Mouse (Mus musculus): Measurements from ENCODE around the gene Tanc2.

The Tanc2 gene

DNA sequence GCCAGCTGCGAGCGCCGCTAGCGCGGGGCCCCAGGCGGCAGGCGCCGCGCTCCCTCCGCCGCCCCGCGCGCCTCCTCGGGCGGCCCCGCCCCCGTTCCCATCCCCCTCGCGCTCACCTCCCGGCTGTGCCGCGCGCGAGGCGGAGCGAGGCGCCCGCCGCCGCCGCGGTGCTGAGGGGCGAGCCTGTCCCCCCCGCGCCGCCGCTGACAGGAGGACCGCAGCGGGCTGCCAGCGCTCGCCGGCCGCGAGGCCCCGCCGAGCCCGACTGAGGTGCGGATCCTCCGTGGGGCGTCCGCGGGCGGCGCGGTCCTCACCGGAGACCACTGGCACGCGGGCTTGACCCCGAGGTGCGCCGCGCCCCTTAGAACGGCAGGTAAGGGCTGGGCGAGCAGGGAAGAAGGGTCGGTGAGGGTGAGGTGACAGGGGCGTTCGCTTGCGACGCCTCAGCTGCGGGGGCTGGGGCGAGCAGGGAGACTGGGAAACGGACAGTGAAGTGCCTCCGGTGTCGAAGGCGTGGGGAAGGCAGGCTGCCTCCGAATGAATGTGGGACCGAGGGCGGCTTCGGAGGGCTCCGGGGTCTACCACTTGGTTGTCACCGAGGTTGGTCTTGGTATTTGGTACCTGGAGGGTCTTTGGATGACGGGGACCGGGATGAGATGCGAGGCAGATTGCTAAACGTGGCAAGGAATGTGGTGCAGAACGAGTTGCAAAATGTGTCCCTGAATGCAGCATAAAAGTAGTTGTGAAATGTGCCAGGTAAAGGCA is at the start of gene Tanc2:
Gene Tanc2 (plus strand): TSS at position 110 of the 765 bp plus-strand sequence.
- DNase-seq, result peak; percentile 50 to 76

DNA sequence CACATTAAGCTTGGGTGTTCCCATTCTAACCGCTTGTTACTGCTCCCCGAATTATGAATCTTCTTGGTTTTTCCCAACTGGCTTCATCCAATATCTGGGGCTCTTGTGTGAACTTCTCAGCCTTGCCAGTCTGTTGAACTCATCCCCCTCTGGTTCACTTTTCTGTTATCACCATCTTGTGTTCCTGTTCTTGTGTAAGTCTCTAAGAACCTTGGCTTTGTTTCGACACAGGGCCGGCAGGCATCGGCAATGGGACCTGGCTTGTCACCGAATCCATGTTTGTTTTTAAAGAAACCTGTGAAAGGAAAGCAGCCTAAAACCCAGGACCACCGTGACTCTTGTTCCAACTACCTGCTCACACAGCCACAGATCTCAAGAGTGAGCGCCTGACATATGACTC is 49.0 kb upstream of the Tanc2 start:
- DNase-seq, result no peak

DNA sequence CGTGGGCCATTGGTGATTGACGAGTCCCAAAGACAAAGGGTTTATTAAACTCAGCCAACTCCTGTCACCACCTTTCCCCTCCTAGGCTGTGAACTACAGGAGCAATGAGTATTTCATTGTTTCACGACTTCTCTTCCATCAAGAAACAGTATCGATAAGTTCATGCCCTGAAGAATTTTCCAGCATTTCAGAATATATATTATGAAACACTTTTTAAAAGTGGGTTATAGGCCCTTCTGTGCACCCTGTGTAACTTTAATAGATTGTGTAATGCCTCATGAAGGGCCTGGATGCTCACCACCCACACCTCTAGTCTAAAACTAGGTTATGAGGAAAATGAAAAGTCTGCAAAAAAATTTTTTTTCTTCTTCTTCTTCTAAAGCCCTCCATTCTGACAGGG is 48.4 kb upstream of the Tanc2 start:
- no peak for DNase-seq

GRCm38 (mm10) chr11:105542129-105542528 is 47.7 kb upstream of the Tanc2 start:
- no peak for DNase-seq

GRCm38 (mm10) chr11:105545801-105546200 is 44.0 kb upstream of the Tanc2 start:
- no peak for DNase-seq

DNA sequence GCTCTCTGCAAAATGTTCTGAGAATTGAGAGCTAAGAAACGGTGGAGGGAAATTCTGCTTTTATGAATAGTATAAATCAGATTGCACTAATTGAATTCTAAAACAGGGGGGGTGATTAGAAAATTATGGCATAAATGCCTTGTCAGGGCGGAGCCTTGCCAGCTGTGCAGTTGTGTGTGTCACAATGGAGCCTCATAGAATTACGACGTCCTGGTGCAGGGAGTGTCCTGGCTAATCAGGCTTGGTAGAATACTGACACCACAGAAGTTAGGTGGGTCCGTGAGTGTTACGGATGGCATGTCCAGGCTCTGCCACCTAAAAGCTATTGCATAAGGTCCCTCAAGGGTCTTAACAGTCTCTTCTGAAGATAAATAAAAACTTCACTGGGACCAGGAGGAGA is 43.4 kb upstream of the Tanc2 start:
- DNase-seq, result no peak

DNA sequence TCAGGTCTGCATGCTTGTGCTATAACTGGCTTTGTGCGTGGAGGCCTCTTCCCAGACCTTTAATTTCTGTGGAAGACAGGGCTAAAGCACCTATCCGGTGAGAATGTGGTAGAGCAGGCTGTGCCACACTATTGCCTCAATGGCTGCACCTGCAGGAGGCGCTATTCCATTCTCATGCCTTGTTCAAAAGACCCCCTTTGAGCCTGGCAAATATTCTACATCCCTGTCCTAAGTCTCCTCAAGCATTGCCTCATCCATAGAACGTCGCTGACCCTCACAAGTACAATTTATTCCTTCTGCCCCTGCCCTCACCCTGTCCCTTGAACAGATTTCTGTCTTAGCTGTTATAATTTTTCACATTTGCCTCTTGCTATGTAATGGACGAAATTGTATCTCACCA is 41.4 kb upstream of the Tanc2 start:
- no peak for DNase-seq

- peak in 1 of 2 experiments; percentile 10 for DNase-seq
These were observed 40.3 kb upstream of the Tanc2 start for GRCm38 (mm10) chr11:105549164-105550121.

DNA sequence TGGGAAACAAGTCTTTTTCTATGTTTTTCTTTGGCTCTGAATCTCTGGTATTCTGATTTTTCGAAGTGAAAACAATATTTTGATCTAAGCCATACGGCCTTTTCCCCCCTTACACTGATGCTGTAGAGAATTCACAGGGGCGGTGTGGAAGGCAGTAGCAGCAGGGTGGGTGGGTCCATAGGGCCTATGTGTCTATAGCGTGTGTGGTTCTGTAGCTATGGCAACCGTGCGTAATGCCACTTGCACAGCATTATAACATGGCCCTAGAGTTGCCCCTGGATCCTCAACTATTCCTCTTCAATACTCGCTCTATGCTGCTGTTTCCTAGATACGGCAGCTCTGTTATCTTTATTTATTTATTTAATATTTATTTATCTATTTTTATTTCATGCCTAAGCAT is 32.5 kb upstream of the Tanc2 start:
- no peak for DNase-seq

- no peak for DNase-seq
These were observed 31.7 kb upstream of the Tanc2 start for GRCm38 (mm10) chr11:105558091-105558490.

- no peak for DNase-seq
These were observed 30.8 kb upstream of the Tanc2 start for GRCm38 (mm10) chr11:105558803-105559505.

DNA sequence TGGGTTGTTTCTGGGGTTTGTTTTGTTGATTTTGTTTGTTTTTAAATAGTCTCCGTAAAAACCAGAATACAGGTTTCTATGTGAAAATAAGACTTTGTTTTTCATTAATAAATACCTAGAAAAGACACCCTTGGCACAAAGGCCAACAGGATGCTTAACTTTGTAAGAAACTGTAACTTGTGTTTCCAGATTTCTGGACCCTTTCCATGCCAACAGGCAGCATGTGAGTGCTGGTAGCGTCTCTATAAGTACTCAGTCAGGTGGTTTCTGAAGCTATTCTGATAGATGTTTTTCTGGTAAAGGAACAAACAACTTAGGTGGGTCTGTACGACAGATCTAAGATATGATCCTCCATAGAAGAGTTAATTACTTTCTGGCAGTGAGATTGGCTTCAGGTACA is 26.2 kb upstream of the Tanc2 start:
- no peak for DNase-seq

DNA sequence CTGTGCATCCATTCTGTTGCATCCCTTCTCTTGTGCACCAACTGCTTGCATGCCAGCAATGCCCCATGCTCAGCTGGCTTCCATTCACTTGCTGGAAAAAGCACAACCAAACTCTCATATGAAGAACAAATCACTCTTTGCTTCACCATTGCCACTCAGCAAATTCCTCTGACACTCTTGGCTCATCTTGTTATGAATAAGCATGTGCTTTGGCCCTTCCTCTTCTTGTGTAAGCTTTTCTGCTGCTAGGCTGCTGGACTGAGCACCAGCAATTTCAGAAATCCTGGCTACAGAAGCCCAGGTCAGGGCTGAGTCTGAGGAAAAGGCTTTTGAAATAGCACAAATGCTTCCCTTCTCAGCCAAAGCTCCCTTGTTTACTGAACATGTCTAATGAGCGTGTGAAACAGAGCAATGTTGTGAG is 22.6 kb upstream of the Tanc2 start:
- DNase-seq, result peak; percentile 30 to 52

GRCm38 (mm10) chr11:105571996-105572395 is 17.8 kb upstream of the Tanc2 start:
- DNase-seq, result no peak

- peak; percentile 50 to 73 for DNase-seq
These were observed 15.5 kb upstream of the Tanc2 start for GRCm38 (mm10) chr11:105574241-105574640.

GRCm38 (mm10) chr11:105577211-105577610 is 12.6 kb upstream of the Tanc2 start:
- no peak for DNase-seq

DNA sequence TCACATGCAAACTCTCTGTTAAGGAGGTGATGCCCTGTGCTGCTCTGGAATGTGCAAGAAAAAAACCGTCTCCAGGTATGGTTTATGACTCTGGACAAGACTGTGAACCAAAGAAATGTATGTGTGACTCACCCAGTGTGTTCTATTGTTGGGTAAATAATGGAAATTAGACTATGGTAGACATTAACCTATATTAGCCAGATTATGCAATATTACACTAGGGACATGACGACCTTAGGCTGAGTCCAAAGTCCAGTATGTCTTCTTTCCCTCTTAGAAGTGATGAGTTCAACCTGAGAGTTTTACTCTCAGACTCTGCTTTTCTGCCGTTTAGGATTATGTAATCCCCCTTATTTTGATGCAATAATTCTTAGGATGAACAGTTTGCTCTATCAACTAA is 7.8 kb upstream of the Tanc2 start:
- no peak for DNase-seq

- peak; percentile 81 to 92 for DNase-seq
These were observed 432 bp upstream of the Tanc2 start for GRCm38 (mm10) chr11:105589231-105589876.

DNA sequence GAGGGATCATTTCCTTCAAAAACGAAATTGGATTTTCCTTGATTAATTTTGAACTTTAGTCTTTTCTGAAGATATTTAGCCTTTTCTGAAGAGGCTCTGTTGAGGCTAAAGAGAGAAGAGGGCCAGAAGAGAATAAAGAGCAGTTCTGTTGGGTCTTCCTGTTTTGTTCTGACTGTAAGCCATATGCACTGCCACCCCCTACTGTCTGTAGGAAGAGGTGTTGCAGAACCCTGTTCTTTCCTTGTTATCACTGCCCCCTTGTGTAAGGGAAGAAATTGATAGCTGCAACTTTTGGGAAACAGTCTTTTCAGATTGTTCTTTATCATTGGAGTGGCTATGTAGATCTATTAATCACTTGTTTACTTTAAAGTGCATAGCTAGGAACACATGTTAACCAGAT is 2.1 kb downstream of the Tanc2 start:
- DNase-seq, result peak; percentile 25 to 67

DNA sequence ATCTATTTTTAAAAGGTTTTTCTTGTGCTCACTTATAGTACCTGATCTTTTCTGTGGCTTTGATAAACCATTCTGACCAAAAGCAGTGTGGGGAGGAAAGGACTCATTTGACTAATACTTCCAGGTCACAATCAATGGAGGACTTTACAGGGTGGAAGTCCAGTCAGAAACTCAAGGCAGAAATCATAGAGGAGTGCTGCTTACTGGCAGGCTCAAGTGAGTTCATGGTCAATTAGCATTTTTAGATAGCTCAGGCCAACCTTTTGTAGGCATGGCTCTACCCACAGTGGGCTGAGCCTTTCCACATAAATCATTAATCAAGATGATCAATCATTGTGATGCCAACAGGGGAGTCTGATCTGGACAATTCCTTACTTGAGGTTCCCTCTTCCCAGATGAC is 12.4 kb downstream of the Tanc2 start:
- no peak for DNase-seq

DNA sequence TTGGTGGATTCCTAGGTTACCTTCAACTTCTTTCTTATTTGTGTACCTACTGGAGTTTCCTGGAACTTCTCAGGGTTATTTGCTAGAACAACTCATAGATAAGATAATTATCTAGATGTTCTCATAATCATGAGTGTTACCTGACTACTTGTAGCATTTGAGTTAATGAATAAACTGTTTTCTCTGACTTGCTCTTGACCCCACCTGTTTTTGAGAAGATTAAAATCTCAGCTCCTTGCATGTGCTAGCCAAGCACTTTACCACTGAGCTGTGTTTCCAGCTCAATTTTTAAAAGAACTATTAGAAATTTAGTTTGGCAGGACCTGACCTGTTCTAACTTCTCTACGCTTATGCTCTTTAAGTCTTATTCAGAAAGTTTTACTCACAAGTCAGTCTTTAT is 36.4 kb downstream of the Tanc2 start:
- no peak for DNase-seq

DNA sequence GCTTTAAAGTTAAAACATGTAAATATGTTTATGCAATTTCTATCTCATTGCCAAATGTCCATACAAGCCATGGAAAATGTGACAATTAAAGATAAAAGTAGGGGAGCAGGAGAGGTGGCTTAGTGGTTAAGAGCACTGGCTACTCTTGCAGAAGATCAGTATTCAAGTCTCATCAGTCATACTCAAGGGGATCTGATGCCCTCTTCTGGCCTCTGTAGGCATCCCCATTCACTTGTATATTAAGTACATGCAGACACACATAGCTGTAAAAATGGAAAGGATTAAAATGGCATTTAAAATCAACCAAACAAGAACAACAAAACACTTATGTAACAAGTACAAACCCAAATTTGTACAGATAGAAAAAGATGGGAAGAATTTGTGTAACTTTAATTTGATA is 54.2 kb downstream of the Tanc2 start:
- DNase-seq, result no peak

GRCm38 (mm10) chr11:105648026-105648425 is 58.2 kb downstream of the Tanc2 start:
- no peak for DNase-seq
